Mouse (Mus musculus) cerebellum, adult 2 months (tissue): ENCODE results near the gene Actn2. TPM values are rescaled to one million over a fixed set of nuclear protein-coding genes. Genes with fewer than 3 reads are reported as not detected.

Experiments used
- DNase-seq, 2 experiments: peaks; one replicate each; pipeline ENCODE4 v3.0.0; 2021
- H3K27ac ChIP-seq: fragments of 200-500 bp; 2 replicates; pipeline ENCODE4 v1.5.1; 2012; ENCODE audit warnings: low read length, control low read depth, inconsistent platforms; ENCODE audit not compliant: insufficient read depth
- H3K27me3 ChIP-seq: fragments of 200-500 bp; 2 replicates; pipeline ENCODE4 v1.6.1; 2012; ENCODE audit warnings: inconsistent platforms, mild to moderate bottlenecking, low read length, moderate library complexity; ENCODE audit not compliant: control insufficient read depth, insufficient read depth
- H3K4me1 ChIP-seq: fragments of 200-500 bp; 2 replicates; pipeline ENCODE4 v1.6.1; 2011; ENCODE audit warnings: low read length; ENCODE audit not compliant: control insufficient read depth, insufficient read depth
- H3K4me3 ChIP-seq: fragments of 200-500 bp; replicated peaks from 2 replicates; pipeline ENCODE3; 2011; ENCODE audit warnings: mild to moderate bottlenecking, low read depth, low read length, control low read depth; ENCODE audit not compliant: insufficient read depth
- CTCF ChIP-seq: fragments of 200-500 bp; IDR thresholded peaks from 2 replicates; pipeline ENCODE4 v1.5.1; 2011; ENCODE audit warnings: low read depth, mild to moderate bottlenecking, control low read depth, low read length, moderate library complexity, borderline replicate concordance; ENCODE audit not compliant: insufficient read depth
- POLR2A ChIP-seq: fragments of 200-500 bp; IDR thresholded peaks from 2 replicates; pipeline ENCODE4 v1.6.1; 2011; ENCODE audit warnings: low read length, control low read depth, borderline replicate concordance; ENCODE audit not compliant: insufficient read depth
- WGBS: fragments of 180-500 bp; shearing (Covaris S2); methylation state at CpG from one replicate; pipeline ENCODE4 v1.1.7; 2018; 5-methylcytosine and 5-hydroxymethylcytosine counted together
- polyA plus RNA-seq: library from polyadenylated mRNA; depleted of rRNA; stranded (reverse); fragments of >200 nt; gene quantifications from 2 replicates; pipeline ENCODE4 v1.2.3, GENCODE M21; 2012

Actn2 gene
- polyA plus RNA-seq, 1 experiment = 1.8 TPM

- 27% methylated on average over 10 of the region's 10 CpGs for WGBS
- TF ChIP-seq POLR2A = no peak
- no peak for TF ChIP-seq CTCF
Observed at GRCm38 (mm10) chr13:12311930-12312492, 28.5 kb downstream of the Actn2 start.

DNA sequence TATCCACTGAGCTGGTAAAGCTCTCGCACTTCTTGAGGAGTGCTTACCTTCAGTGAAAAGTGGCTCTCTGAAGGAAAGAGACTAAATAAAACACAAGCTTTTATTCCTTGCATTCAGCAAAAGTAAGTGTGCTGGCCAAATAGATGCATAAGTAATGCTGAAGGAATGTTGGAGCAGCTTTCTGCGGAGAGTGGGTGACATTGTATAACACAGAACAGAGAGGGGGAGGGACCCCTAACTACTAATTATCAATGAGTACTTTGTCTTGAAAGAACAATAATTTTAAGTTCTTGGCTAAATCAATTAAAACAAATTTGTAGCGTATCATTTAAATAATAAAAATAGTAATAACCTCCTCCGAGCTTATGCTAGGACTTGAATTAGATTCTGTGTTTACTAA, 29.2 kb downstream of the Actn2 start:
- Histone ChIP-seq H3K4me1 (no peaks in the 10 kb centered on the region), H3K27me3 (no peaks in the 10 kb centered on the region), H3K4me3 (no peak overlapping the region), H3K27ac (no peak overlapping the region)
- DNase-seq = no peak
- TF ChIP-seq POLR2A (no peak), CTCF (no peak)
- WGBS = 89% methylated on average over 4 of the region's 4 CpGs

More at GRCm38 (mm10) chr13:12311930-12312492, 28.5 kb downstream of the Actn2 start:
- H3K27ac ChIP-seq = no peak overlapping the region
- no peak for DNase-seq
- no peaks in the 10 kb centered on the region for H3K4me1 ChIP-seq
- no peak overlapping the region for H3K4me3 ChIP-seq
- H3K27me3 ChIP-seq = no peaks in the 10 kb centered on the region

DNA sequence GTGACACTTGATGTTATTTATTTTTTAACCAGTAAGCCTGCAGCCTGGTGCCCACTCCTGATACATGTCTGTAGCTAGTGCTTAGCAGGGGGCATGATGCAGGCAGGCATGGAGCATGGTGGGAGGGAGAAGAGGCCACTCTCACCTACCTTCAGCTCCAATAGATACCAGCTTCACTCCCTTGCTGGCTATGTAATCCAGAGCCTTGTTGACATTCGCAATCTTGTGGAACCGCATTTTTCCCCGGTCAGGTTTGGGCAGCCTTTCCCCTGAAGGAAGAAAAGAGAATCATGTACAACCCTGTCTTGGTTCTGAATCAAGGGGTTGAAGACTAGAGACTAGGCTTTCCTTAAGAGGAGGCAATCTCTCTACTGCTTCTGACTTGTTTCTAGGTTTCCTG, 31.1 kb downstream of the Actn2 start:
- WGBS = 96% methylated on average over 3 of the region's 3 CpGs
- H3K4me3 ChIP-seq = no peak overlapping the region
- H3K4me1 ChIP-seq = no peaks in the 10 kb centered on the region
- no peak for TF ChIP-seq CTCF
- no peak for TF ChIP-seq POLR2A
- H3K27ac ChIP-seq = no peak overlapping the region
- no peak for DNase-seq
- no peaks in the 10 kb centered on the region for H3K27me3 ChIP-seq

DNA sequence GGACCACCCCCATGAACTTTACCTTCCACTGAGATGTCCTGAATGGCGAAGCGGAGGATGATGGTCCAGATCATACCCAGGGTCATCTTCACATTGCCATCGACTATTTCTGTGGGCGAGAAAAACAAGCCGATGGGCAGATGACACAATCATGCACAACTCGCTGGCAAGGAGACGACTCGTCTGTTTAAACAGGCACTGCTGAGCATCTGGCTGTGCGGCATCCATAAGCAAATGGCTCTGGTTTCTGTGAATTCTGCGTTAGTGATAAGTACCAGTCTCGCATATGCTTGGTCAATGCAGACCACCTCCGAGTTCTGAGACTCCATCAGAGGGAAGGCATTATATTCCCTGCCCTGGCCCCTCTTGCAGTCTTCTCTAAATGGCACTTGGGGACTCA, 31.7 kb downstream of the Actn2 start:
- WGBS = 58% methylated on average over 12 of the region's 12 CpGs
- Histone ChIP-seq H3K4me3 (no peak overlapping the region), H3K4me1 (no peaks in the 10 kb centered on the region), H3K27me3 (no peaks in the 10 kb centered on the region), H3K27ac (no peak overlapping the region)
- DNase-seq = no peak
- TF ChIP-seq POLR2A (no peak), CTCF (no peak)

GRCm38 (mm10) chr13:12308473-12308872, 32.1 kb downstream of the Actn2 start:
- no peak for TF ChIP-seq POLR2A
- TF ChIP-seq CTCF = no peak
- 91% methylated on average over 8 of the region's 8 CpGs for WGBS
- Histone ChIP-seq H3K4me1 (no peaks in the 10 kb centered on the region), H3K27me3 (no peaks in the 10 kb centered on the region), H3K27ac (no peak overlapping the region), H3K4me3 (no peak overlapping the region)
- DNase-seq = no peak

DNA sequence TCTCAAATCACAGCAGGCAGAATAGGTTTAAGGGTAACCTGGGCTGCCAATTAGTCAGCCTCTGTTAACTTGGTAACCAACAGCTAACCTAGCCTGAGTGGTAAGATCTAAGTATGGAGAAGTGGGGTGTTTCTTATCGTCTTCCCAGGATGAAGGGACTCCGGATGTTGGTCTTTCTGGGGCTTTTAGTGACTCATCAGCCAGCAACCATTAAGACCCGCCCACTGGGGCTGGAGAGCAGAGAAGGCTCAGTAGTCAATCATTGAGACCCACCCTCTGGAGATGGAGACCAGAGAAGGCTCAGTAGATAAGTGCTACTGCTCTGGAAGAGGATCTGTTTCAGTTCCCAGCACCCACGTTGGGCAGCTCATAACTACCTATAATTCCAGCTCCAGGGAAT, 33.3 kb downstream of the Actn2 start:
- Histone ChIP-seq H3K27ac (no peak overlapping the region), H3K27me3 (no peaks in the 10 kb centered on the region), H3K4me3 (no peak overlapping the region), H3K4me1 (no peaks in the 10 kb centered on the region)
- no peak for DNase-seq
- TF ChIP-seq CTCF = no peak
- 86% methylated on average over 4 of the region's 4 CpGs for WGBS

DNA sequence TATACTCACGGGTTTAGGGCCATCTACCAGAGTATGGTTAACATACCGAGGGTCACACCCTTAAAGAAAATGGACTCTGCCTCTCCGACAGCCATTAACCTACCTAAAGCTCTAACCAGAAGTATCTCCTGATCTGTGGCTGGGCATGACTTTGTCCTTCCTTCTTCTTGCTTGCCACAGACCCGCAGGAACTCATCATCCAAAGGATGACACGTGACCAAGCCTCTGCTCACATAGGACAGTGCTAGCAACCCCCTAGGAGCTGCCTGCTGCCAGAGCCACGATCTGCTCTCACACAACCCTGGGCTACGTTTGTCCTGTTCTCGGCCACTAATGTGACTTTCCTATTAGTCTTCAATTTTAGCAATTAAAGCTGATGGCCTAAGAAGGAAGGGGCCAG, 35.0 kb downstream of the Actn2 start:
- Histone ChIP-seq H3K4me3 (no peak overlapping the region), H3K4me1 (no peaks in the 10 kb centered on the region), H3K27ac (no peak overlapping the region), H3K27me3 (no peaks in the 10 kb centered on the region)
- WGBS = 78% methylated on average over 8 of the region's 8 CpGs
- DNase-seq = no peak
- no peak for TF ChIP-seq POLR2A
- no peak for TF ChIP-seq CTCF

GRCm38 (mm10) chr13:12304991-12305390, 35.6 kb downstream of the Actn2 start:
- Histone ChIP-seq H3K27me3 (no peaks in the 10 kb centered on the region), H3K4me3 (no peak overlapping the region), H3K4me1 (no peaks in the 10 kb centered on the region), H3K27ac (no peak overlapping the region)
- TF ChIP-seq CTCF (no peak), POLR2A (no peak)
- DNase-seq = no peak
- 70% methylated on average over 5 of the region's 5 CpGs for WGBS
